Mouse (Mus musculus): Measurements from ENCODE around the gene Utp15.

The Utp15 gene

GRCm38 (mm10) chr13:98262636-98263457 is at the start of gene Utp15, which contains the start of gene Ankra2:
Gene Utp15 (minus strand): TSS chr13:98263041.
Gene Ankra2 (plus strand): TSS chr13:98263074.
- peak; percentile 98 for DNase-seq (ENCODE audit: low read depth)

- no peak for DNase-seq (ENCODE audit: low read depth)
Observed at GRCm38 (mm10) chr13:98311597-98311996, 48.8 kb upstream of the Utp15 start.

- DNase-seq (ENCODE audit: low read depth) = no peak
Observed at GRCm38 (mm10) chr13:98308724-98309123, 45.9 kb upstream of the Utp15 start.

GRCm38 (mm10) chr13:98308004-98308403 is 45.2 kb upstream of the Utp15 start:
- DNase-seq (ENCODE audit: low read depth) = peak; percentile 51

GRCm38 (mm10) chr13:98306852-98307475 is 44.1 kb upstream of the Utp15 start:
- DNase-seq (ENCODE audit: low read depth) = no peak

- DNase-seq (ENCODE audit: low read depth) = no peak
Observed at GRCm38 (mm10) chr13:98306393-98306792, 43.6 kb upstream of the Utp15 start.

GRCm38 (mm10) chr13:98305257-98305656 is 42.4 kb upstream of the Utp15 start:
- no peak for DNase-seq (ENCODE audit: low read depth)

- DNase-seq (ENCODE audit: low read depth) = peak; percentile 86
Observed at GRCm38 (mm10) chr13:98298833-98299758, 36.3 kb upstream of the Utp15 start.

GRCm38 (mm10) chr13:98297883-98298482 is 35.1 kb upstream of the Utp15 start:
- DNase-seq (ENCODE audit: low read depth) = peak; percentile 43

- DNase-seq (ENCODE audit: low read depth) = no peak
Observed at GRCm38 (mm10) chr13:98296072-98296471, 33.2 kb upstream of the Utp15 start.

- DNase-seq (ENCODE audit: low read depth) = no peak
Observed at GRCm38 (mm10) chr13:98291712-98292111, 28.9 kb upstream of the Utp15 start.

GRCm38 (mm10) chr13:98290719-98291118 is 27.9 kb upstream of the Utp15 start:
- DNase-seq (ENCODE audit: low read depth) = peak; percentile 37

GRCm38 (mm10) chr13:98280990-98281650 is 18.3 kb upstream of the Utp15 start:
- DNase-seq (ENCODE audit: low read depth) = peak; percentile 80

GRCm38 (mm10) chr13:98279686-98280085 is 16.8 kb upstream of the Utp15 start, which contains the start of gene Gm21976:
Gene Gm21976 (plus strand): TSS chr13:98279887.
- DNase-seq (ENCODE audit: low read depth) = no peak

- DNase-seq (ENCODE audit: low read depth) = peak; percentile 29
Observed at GRCm38 (mm10) chr13:98277501-98277900, 14.7 kb upstream of the Utp15 start.

- DNase-seq (ENCODE audit: low read depth) = no peak
Observed at GRCm38 (mm10) chr13:98276253-98276652, 13.4 kb upstream of the Utp15 start.

- DNase-seq (ENCODE audit: low read depth) = peak; percentile 97
Observed at GRCm38 (mm10) chr13:98275646-98276045, 12.8 kb upstream of the Utp15 start.

- DNase-seq (ENCODE audit: low read depth) = no peak
Observed at GRCm38 (mm10) chr13:98274023-98274422, 11.2 kb upstream of the Utp15 start.

- DNase-seq (ENCODE audit: low read depth) = peak; percentile 36
Observed at GRCm38 (mm10) chr13:98264111-98264510, 1.3 kb upstream of the Utp15 start.

- peak; percentile 73 for DNase-seq (ENCODE audit: low read depth)
Observed at GRCm38 (mm10) chr13:98263458-98263987, 682 bp upstream of the Utp15 start.

- no peak for DNase-seq (ENCODE audit: low read depth)
Observed at GRCm38 (mm10) chr13:98254921-98255320, 7.9 kb downstream of the Utp15 start.
